Mouse (Mus musculus): ENCODE measurements around the gene Arl15.

Gene Arl15

GRCm38 (mm10) chr13:114060258-114060657 is 266.0 kb downstream of the Arl15 start:
- no peak for ATAC-seq (ENCODE audit: low TSS enrichment)

GRCm38 (mm10) chr13:114061234-114061633 is 266.9 kb downstream of the Arl15 start:
- peak; percentile 74 for ATAC-seq (ENCODE audit: low TSS enrichment)

DNA sequence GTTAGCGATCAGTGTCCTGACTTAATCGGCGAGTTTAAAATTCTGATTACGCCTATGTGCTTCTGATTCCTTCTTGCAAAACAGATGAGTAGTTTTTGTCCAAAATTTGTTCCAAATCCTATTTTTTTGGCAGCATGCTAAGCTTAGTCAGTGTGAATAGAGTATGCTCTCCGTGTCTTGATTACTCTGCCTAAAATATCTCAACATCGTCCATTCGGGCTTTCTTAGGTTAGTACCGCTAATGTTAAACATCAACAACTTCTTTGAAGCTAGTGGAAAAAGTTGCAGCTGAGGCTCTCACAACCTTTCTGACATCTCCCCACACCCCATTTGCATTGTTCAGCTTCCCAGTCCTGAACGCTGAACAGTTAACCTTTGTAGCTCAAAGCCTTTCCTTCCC is 269.8 kb downstream of the Arl15 start:
- ATAC-seq (ENCODE audit: low TSS enrichment): peak; percentile 47

- no peak for ATAC-seq (ENCODE audit: low TSS enrichment)
Observed at GRCm38 (mm10) chr13:114065012-114065411, 270.7 kb downstream of the Arl15 start.

GRCm38 (mm10) chr13:114068421-114068820 is 274.1 kb downstream of the Arl15 start:
- no peak for ATAC-seq (ENCODE audit: low TSS enrichment)

- ATAC-seq (ENCODE audit: low TSS enrichment): no peak
Observed at GRCm38 (mm10) chr13:114071439-114071838, 277.1 kb downstream of the Arl15 start.

DNA sequence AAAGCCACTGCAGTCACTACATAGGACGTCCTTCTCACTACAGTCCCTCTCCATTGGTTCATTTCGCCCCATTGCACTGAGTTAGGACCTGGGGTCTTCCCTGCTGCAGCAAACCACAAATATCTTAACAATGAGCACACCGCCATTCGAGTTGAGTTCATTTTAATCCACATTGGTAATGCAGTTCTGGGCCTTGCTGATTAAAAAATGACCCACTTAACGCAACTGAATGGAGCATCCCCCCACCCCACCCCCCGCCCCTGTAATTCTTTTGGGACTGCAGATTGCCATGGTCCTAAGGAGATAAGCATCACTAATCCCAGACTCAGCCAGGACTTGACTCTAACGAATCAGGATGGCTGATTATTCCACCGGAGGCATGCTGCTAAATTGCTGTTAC is 280.2 kb downstream of the Arl15 start:
- no peak for ATAC-seq (ENCODE audit: low TSS enrichment)

- ATAC-seq (ENCODE audit: low TSS enrichment): peak; percentile 81
Observed at GRCm38 (mm10) chr13:114075724-114076384, 281.5 kb downstream of the Arl15 start.

DNA sequence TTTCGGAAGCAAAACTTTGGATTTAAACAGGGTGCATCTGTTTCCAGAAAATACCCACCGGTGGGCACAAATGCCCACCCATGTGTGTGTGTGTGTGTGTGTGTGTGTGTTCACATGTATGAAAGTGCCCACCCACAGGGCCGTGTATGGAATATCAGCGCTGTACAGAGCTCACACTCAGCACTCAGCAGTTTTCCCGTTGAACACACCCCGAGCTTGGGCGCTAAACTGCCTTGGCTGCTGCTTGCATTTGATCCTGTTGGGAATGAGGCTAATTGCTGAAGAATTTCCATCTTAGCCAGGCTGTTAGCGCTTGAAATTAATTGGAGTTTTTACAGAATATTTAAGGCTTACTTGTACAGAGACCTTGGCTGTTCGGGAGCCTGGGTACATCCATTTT is 282.9 kb downstream of the Arl15 start:
- no peak for ATAC-seq (ENCODE audit: low TSS enrichment)

DNA sequence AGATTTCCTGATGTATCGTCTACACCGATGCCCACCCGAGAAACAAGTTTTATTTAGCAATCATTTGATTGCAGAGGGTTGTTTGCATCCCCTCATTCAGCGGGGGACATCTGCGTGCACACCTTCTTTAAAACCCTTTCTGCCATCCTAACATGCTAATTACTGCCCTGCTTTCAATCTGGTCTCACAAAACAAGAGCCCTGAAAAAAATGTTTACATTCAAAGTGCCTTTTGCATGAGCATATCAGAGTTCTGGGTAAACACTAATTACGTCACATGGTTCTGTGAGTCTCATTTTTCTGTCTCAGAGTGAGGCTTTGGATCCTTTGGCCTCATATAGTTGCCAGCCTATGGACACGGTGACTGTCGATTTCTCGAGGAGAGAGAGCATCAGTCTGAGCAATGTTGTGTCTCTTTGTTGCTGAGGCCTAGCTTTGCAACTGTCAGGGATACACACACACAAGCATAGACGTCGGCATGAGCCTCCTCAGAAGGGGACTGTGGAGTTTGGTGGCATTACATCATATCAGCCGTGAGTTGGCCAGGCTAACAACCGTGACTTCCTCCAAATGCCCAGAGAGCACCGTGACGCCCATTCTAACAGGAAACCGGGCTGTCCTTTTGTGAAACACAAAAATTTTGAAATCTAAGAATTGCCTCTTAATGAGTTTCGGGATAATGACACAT is 283.4 kb downstream of the Arl15 start:
- no peak for ATAC-seq (ENCODE audit: low TSS enrichment)

DNA sequence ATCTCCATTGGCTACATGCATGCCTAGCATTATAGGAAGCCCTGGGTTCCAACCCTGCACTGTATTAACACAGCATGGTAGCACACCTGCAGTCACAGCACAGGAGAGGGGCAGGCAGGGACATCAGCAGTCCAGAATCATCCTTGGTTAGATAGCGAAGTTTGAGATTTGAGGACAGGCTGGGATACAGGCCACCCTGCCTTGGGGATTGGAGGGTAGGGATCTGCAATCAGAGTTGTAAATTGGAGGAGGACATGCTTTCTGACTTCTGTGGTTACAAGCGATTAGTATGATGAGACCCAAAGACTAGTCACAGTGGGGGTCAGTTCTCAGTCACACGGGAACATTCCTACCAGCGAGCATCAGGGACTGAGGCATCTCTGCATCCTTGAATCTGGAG is 284.5 kb downstream of the Arl15 start:
- no peak for ATAC-seq (ENCODE audit: low TSS enrichment)

DNA sequence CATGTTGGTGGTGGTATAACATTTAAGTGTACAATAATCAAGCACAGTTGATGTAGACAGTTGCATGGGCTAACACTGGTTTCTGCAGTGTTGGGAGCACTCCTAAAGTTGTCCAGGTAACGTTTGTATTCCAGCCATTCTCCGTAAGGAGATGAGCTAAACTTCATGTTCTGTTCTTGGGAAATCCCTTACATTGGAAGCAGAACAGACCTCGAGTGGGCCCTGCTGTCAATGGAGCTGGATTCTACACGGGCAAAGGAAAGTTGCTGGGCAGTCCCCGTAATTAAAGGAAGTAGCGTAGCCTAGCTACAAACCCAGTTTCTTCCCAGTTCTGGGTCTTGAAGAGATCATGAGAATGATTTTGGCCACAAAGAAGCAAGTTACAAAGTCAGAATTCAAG is 285.4 kb downstream of the Arl15 start:
- no peak for ATAC-seq (ENCODE audit: low TSS enrichment)

- no peak for ATAC-seq (ENCODE audit: low TSS enrichment)
Observed at GRCm38 (mm10) chr13:114080491-114080890, 286.2 kb downstream of the Arl15 start.

- no peak for ATAC-seq (ENCODE audit: low TSS enrichment)
Observed at GRCm38 (mm10) chr13:114083570-114084138, 289.3 kb downstream of the Arl15 start.

DNA sequence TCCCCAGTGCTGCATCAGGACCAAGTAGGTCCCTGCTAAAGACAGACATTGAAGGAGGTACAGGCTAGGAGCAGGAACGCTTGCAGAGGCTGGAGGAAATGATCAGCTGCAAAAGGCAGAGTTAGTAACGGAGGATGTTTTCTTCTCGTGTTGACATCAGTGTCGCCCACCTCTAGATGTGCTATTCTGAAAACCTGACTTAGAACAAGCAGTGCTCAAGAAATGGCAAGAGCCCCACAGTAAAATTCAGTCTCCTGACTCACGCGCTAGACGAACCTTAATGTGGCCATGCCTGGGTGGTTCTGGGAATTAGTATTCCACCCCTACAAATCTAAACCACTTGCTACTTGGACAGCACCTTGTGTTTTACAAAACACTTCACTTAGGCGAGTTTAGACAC is 291.1 kb downstream of the Arl15 start:
- peak; percentile 89 for ATAC-seq (ENCODE audit: low TSS enrichment)

GRCm38 (mm10) chr13:114086325-114086724 is 292.0 kb downstream of the Arl15 start:
- ATAC-seq (ENCODE audit: low TSS enrichment): no peak

GRCm38 (mm10) chr13:114086801-114087200 is 292.5 kb downstream of the Arl15 start:
- ATAC-seq (ENCODE audit: low TSS enrichment): no peak

DNA sequence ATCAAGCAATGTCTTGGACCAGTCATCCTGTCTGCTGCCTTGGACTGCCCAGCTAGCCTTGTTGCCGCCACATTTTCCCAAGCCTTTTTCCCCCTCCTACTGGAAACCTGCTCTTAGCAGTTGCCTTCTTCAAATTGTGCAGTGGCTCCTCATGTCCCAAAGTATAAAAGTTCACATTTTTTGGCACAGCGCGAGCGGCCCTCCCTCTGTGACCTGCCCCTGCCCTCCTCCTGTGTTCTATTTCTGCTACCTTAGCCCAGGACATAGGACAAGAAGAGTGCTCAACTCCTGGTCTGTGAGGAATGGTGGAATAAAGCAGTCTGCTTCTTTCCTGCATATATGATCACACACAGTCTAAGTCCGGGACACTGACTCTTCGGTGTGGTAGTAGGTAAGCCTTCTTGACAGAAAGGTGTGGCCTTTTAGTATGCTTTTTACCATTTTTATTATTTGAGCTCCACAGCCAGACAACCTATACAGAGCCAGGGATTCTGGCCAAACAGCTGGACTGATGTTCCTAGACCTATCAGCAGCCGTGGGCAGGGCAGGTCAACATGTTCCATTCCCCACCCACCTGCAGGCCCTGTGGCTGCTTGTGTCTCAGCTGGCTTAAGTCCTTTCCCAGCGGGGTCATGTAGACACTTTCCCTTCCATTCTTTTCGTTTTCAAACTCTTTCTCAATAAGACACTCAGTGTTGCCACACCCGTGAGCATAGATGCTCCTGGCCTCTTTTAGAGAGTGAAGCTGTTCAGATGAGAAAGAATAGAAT is 293.6 kb downstream of the Arl15 start:
- ATAC-seq (ENCODE audit: low TSS enrichment): no peak

GRCm38 (mm10) chr13:114090786-114091185 is 296.5 kb downstream of the Arl15 start:
- no peak for ATAC-seq (ENCODE audit: low TSS enrichment)

GRCm38 (mm10) chr13:114091231-114091630 is 296.9 kb downstream of the Arl15 start:
- no peak for ATAC-seq (ENCODE audit: low TSS enrichment)

DNA sequence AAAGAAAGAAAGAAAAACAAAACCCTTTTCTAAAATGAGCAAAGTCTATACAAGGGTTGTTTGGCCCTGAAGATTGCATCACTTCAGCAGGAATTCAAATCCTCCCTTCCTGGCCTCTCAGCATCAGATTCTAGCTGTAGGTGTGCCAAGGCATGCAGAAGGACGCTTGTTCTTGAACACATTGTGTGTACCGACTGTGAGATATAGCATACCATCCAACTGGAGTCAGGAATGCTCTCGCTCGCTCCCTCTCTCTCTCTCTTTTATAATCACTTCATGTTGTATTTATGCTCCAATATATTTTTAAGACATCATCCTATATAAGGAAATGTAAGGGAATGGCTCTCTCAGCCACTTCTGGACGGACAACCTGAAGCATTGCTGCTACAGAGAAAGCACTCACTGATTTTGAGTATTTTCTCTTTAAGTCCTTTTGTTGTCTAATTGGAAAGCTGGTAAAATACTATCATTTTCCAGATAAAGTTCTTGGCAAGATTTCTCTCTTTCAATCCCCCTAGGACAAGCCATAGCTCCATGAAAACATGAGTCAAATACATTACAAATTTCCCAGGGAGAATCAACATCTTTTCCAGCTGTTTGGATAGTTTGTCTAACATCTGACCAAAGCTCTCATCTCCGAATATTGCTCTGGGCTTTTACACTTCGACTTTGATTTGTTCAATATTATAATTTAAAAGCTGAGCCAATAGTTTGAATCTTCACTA is 300.0 kb downstream of the Arl15 start:
- peak; percentile 55 for ATAC-seq (ENCODE audit: low TSS enrichment)

DNA sequence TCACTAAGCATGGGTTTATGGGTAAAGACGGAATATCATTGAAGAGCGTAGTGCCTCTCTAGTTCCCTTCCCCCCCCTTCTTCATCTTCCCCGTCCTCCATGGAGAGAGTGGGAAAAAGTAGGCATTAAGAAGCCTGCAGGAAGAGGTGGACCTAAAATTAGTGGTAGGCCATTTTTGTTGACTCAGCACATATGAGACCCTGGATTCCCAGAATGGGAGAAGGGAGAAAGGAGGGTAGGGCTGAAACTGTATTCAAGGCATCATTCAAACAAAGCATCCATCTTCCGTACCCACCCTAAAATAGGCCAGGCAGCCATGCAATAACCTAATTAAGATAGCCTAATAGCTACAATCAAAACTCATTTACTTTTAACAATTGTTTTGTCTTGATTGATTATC is 301.1 kb downstream of the Arl15 start:
- no peak for ATAC-seq (ENCODE audit: low TSS enrichment)
